Mouse (Mus musculus) intestine, embryonic 14.5 days (tissue): ENCODE measurements at regions not wholly inside any gene's neighbourhood (a gene's known extent, or its start where the extent isn't known, plus 50 kb on each side); places are given as distances from the start of the nearest gene placed in this dataset.

Experiments used
- ATAC-seq: fragments of 200-750 bp; cut with Nextera tagmentation; replicated peaks from 2 replicates; pipeline ENCODE4 v1.8.0; 2017; ENCODE audit warnings: low read depth, moderate number of reproducible peaks, moderate TSS enrichment, moderate library complexity; ENCODE audit not compliant: low FRiP score, low TSS enrichment
- DNase-seq: peaks from one replicate; pipeline ENCODE4 v3.0.0-alpha.2; 2018; ENCODE audit warnings: low spot score
- H3K27ac ChIP-seq: fragments of 300-500 bp; sonication (generic); 2 replicates; pipeline ENCODE4 v1.5.1; 2014; ENCODE audit warnings: low read depth, mild to moderate bottlenecking, control low read depth
- H3K27me3 ChIP-seq: fragments of 300-500 bp; sonication (generic); replicated peaks from 2 replicates; pipeline ENCODE4 v1.6.1; 2014; ENCODE audit warnings: low read length, control low read depth; ENCODE audit not compliant: control insufficient read depth, insufficient read depth
- H3K36me3 ChIP-seq: fragments of 300-500 bp; sonication (generic); 2 replicates; pipeline ENCODE4 v1.6.1; 2014; ENCODE audit warnings: low read length, control low read depth; ENCODE audit not compliant: control insufficient read depth, insufficient read depth
- H3K4me1 ChIP-seq: fragments of 300-500 bp; sonication (generic); replicated peaks from 2 replicates; pipeline ENCODE4 v1.6.1; 2014; ENCODE audit warnings: low read length, control low read depth, mixed read lengths; ENCODE audit not compliant: control insufficient read depth, insufficient read depth
- H3K4me2 ChIP-seq: fragments of 300-500 bp; sonication (generic); 2 replicates; pipeline ENCODE4 v1.6.1; 2014; ENCODE audit warnings: low read length
- H3K4me3 ChIP-seq: fragments of 300-500 bp; sonication (generic); 2 replicates; pipeline ENCODE4 v1.5.1; 2014; ENCODE audit warnings: low read depth, low read length, control low read depth, mixed read lengths
- H3K9ac ChIP-seq: fragments of 300-500 bp; sonication (generic); 2 replicates; pipeline ENCODE4 v1.6.1; 2014; ENCODE audit warnings: mild to moderate bottlenecking, low read length
- H3K9me3 ChIP-seq: fragments of 300-500 bp; sonication (generic); 2 replicates; pipeline ENCODE4 v1.6.1; 2016; ENCODE audit warnings: low read length, control low read depth; ENCODE audit not compliant: control insufficient read depth
- WGBS: fragments of 180-500 bp; shearing (Covaris S2); extraction: QIAGEN DNeasy Blood & Tissue Kit; methylation state at CpG from one replicate; pipeline ENCODE4 v1.1.7; 2014; 5-methylcytosine and 5-hydroxymethylcytosine counted together

DNA sequence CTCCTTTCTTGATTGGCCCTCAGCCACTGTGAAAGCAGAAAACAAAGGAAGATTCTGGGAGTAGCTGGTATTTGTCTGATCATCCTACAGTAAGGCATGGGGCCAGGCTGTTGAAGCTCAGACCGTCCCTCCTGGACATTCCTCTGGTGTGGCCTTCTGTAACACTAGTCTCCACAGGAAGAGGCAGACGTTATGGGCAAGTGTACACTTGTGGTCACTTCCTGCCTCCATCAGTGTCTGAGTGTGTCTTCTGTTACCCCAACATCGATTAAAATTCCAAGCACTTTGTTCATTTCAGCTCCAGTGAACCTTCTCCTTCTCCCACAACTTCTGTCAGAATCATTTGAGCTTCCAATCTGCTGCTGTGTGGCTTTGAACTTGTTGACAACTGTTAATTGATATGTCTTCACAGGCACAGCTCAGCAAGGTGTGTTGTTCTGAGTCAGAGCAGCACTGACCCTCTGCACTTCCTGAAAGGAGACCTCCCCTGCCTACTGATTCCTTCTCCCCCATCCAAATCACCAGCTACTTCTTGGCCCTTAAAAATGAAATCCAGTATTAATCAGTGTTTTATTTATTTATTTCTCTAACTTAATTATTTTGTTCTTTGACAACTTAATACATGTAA, 154.7 kb upstream of the Tmc3 start:
- DNase-seq (no peak), ATAC-seq (no peak)
- WGBS: 73% methylated on average over 3 of the region's 3 CpGs

DNA sequence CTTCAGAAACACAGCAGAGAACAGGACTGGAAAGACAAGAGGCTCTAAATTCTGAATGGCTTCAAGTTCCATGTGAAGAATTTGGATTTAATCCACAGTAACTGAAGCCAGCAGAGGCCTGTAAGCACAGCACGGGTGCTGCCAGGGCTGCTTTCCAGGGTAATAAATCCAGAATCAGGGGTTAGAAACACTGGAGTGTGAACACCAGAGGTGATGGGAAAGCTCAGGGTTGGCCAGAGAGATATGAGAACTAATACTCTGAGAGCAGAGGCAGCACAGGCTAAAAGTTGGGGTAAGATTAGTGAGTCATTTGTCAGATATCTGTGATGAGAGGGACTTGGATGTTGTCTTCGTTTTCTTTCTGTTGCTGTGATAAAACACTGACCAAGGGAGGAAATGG, 153.6 kb upstream of the Tmc3 start:
- H3K9ac ChIP-seq: no peak overlapping the region
- H3K27ac ChIP-seq: 0 out of 2 replicates have a peak overlapping the region, but pooled peaks have one; percentile 47
- no peaks in the 10 kb centered on the region for H3K9me3 ChIP-seq
- DNase-seq: no peak
- no peak overlapping the region for H3K4me2 ChIP-seq
- peaks cover 12% of the 10 kb centered on the region for H3K4me1 ChIP-seq
- no peak overlapping the region for H3K4me3 ChIP-seq
- H3K27me3 ChIP-seq: no peaks in the 10 kb centered on the region
- WGBS: 29% methylated on average over 2 of the region's 2 CpGs
- H3K36me3 ChIP-seq: no peaks in the 10 kb centered on the region
- no peak for ATAC-seq

More for the DNA sequence above, 154.7 kb upstream of the Tmc3 start:
- Histone ChIP-seq H3K9me3 (no peaks in the 10 kb centered on the region), H3K4me2 (no peak overlapping the region), H3K4me1 (peaks cover 12% of the 10 kb centered on the region), H3K36me3 (no peaks in the 10 kb centered on the region), H3K4me3 (no peak overlapping the region), H3K9ac (no peak overlapping the region), H3K27me3 (no peaks in the 10 kb centered on the region), H3K27ac (no peak overlapping the region)

- Histone ChIP-seq H3K4me3 (no peak overlapping the region), H3K9ac (no peak overlapping the region), H3K9me3 (no peaks in the 10 kb centered on the region), H3K27me3 (no peaks in the 10 kb centered on the region), H3K4me2 (no peak overlapping the region), H3K27ac (no peak overlapping the region), H3K4me1 (peaks cover 12% of the 10 kb centered on the region), H3K36me3 (no peaks in the 10 kb centered on the region)
- DNase-seq: no peak
- ATAC-seq: no peak
- 41% methylated on average over 1 of the region's 1 CpGs for WGBS
These were observed 151.9 kb upstream of the Tmc3 start for GRCm38 (mm10) chr7:83432843-83433242.

DNA sequence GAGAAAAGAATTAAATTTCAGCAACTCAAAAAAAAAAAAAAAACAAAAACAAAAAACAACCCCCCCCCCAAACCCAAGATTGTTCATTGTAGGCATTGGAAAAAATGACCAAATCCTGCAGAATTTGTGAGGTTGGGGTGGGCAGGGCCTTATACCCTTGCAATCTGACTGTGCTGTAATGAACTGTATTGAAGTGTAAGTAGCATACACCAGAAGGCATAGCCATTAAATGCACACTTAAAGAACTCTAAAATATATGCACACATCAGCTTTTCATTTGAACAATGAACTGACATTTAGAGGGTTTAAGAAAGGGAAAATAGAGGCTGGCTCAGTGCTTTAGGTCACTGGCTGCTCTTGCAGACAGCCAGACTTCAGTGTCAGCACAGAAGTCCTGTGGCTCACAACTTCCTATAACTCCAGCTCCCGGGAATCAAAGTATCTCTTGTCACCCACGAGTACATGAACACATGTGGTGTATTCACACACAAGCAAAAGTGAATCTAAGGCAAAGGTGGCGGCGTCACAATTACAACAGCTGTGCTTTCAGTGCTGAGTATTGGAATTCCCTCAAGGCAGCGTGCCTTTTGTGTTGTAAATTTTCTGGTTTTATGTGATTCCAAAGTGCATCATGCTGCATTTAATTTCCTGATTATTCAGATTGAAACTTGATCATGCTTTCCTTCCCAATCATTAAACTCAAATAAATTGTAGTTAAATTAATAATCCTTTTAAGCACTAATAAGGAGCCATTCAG, 150.6 kb upstream of the Tmc3 start:
- Histone ChIP-seq H3K27me3 (no peaks in the 10 kb centered on the region), H3K27ac (no peak overlapping the region; the same call in 1 of the 2 replicates), H3K4me2 (no peak overlapping the region), H3K4me3 (no peak overlapping the region), H3K36me3 (no peaks in the 10 kb centered on the region), H3K4me1 (peaks cover 12% of the 10 kb centered on the region), H3K9me3 (no peaks in the 10 kb centered on the region), H3K9ac (no peak overlapping the region)
- DNase-seq: no peak
- WGBS: 64% methylated on average over 5 of the region's 5 CpGs
- no peak for ATAC-seq

DNA sequence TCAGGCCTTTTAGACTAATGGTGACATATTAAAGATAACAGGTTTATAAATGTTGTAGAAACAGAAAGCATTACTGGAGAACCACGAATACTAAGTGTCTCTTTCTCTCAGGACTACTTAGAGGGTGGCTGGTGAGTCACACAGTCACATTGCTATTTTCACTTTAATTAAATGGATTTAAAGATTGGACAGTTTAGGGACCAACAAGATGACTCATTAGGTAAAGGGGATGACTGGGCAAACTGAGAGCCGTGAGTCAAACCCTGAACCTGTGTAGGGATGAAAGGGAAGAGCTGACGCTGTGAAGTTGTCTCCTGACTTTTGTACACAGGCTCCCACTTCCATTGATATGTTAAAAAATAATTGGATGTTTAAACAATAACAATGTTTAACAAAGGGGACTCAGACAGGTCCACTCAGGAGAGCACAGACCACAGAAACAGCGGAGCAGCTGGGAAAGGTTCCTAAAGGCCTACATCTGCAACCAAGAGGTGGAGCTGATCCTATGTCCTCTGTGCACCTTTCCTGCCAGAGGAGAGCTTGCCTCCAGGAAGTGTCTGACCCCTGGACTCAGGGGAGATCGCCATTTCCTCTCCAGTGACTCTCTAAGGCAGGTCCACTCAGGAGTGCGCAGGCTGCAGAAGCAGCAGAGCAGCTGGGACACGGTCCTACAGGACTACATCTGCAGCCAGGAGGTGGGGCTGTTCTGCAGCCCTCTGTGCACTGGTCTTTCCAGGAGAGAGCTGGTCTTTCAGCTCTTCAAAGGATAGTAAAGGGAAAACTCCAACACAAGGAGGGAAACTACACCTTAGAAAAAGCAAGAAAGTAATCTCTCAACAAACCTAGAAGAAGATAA, 146.0 kb upstream of the Tmc3 start:
- Histone ChIP-seq H3K27me3 (no peaks in the 10 kb centered on the region), H3K4me1 (peaks cover 11% of the 10 kb centered on the region), H3K9me3 (no peaks in the 10 kb centered on the region), H3K4me3 (no peak overlapping the region), H3K4me2 (no peak overlapping the region), H3K27ac (no peak overlapping the region), H3K9ac (no peak overlapping the region), H3K36me3 (no peaks in the 10 kb centered on the region)
- DNase-seq: no peak
- ATAC-seq: no peak
- 57% methylated on average over 7 of the region's 7 CpGs for WGBS

DNA sequence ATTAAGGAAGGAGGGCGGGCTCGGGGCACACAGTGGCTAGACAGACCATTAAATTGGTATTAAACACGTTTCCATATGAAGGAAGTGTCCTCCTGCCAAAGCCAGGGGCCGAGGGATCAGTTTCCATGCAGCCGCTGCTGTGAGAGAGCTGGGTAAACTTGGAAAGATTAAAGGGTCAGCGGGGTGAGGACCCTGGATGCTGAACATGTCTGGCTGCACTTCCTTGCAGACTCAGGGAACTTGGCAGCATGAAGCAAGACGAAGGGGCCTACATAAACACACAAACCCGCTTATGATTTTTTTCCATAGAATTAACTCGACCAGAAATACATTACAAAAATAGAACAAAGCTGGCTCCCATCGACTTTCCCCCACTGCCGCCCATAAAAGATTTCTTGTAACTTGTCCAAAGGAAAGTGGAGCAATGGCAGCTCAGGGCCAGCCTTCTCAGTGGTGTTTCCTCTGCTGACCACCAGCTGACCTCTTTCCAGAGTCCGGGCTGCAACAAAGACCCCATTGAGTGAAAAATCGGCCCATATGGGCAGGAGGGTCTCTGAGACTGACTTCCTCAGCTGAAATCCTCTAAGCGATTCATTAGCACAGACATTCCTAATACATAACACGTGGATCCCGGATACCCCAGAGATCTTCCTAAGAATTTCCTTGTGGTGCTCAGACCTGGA, 141.0 kb upstream of the Tmc3 start:
- Histone ChIP-seq H3K4me2 (peak overlapping the region; percentile 7; the same call in 1 of the 2 replicates), H3K4me1 (peaks cover 22% of the 10 kb centered on the region)
- WGBS: 17% methylated on average over 16 of the region's 16 CpGs

GRCm38 (mm10) chr7:83444279-83444615, 140.5 kb upstream of the Tmc3 start:
- no peak for ATAC-seq
- Histone ChIP-seq H3K4me3 (no peak overlapping the region), H3K9ac (no peak overlapping the region), H3K27me3 (no peaks in the 10 kb centered on the region), H3K9me3 (no peaks in the 10 kb centered on the region), H3K4me1 (peaks cover 22% of the 10 kb centered on the region), H3K27ac (peak overlapping the region; percentile 75), H3K36me3 (no peaks in the 10 kb centered on the region), H3K4me2 (no peak overlapping the region)
- 19% methylated on average over 1 of the region's 1 CpGs for WGBS
- DNase-seq: no peak

More for the DNA sequence above, 141.0 kb upstream of the Tmc3 start:
- Histone ChIP-seq H3K27me3 (no peaks in the 10 kb centered on the region), H3K36me3 (no peaks in the 10 kb centered on the region), H3K4me3 (no peak overlapping the region), H3K9me3 (no peaks in the 10 kb centered on the region), H3K9ac (no peak overlapping the region), H3K27ac (peak overlapping the region; percentile 75)
- DNase-seq (no peak), ATAC-seq (peak; percentile 64)

GRCm38 (mm10) chr7:83445181-83445926, 139.4 kb upstream of the Tmc3 start:
- no peak overlapping the region for H3K9ac ChIP-seq
- peaks cover 22% of the 10 kb centered on the region for H3K4me1 ChIP-seq
- WGBS: 26% methylated on average over 5 of the region's 5 CpGs
- H3K4me3 ChIP-seq: no peak overlapping the region
- H3K9me3 ChIP-seq: no peaks in the 10 kb centered on the region
- H3K27me3 ChIP-seq: no peaks in the 10 kb centered on the region
- peak overlapping the region; percentile 75; the same call in 1 of the 2 replicates for H3K27ac ChIP-seq
- no peaks in the 10 kb centered on the region for H3K36me3 ChIP-seq
- ATAC-seq (0 out of 2 replicates have a peak, but pooled peaks have one; percentile 62), DNase-seq (no peak)
- no peak overlapping the region for H3K4me2 ChIP-seq
